In genomic region chr15:84994498-84994897, GRCm38 (mm10) we compare ENCODE assay signal across 17 mouse cellular contexts. TPM values are rescaled to one million over a fixed set of nuclear protein-coding genes. Genes with fewer than 3 reads are reported as not detected.
DNase-seq lines count a peak whose midpoint lies in the region; ATAC-seq and TF ChIP-seq lines count a peak whose summit lies in the region.
"Had no signal": no experiment of that assay in that cellular context is flagged by ENCODE, and none has a peak within 500 bp of the region (broad histone marks: within the 10 kb centered on the region; RNA-seq: fewer than 3 reads in every experiment).

No protein-coding gene starts in this region.

- H3K9ac ChIP-seq in lung, postnatal 0 days (replicated peaks; ENCODE audit: low read depth), result no peak overlapping the region
- H3K9ac ChIP-seq: neural tube, embryonic 13.5 days had no signal

- peak; percentile 53 for ATAC-seq in frontal cortex, adult (ENCODE audit: low TSS enrichment)
- peak; percentile 25; the same call in 1 of the 2 replicates for ATAC-seq in lung, postnatal 0 days
- ATAC-seq in granulocyte monocyte progenitor cell, adult 5-6 weeks (replicated peaks; ENCODE audit: poor library complexity, severe bottlenecking), result peak; percentile 79
- ATAC-seq: midbrain, embryonic 16.5 days had no signal

- no peak for TF ChIP-seq CTCF in lung, postnatal 0 days (IDR thresholded peaks at IDR 0.05)
- TF ChIP-seq CTCF in lung, adult 2 months (IDR thresholded peaks at IDR 0.05; ENCODE audit: insufficient read depth, low read length), result no peak

- no peak for TF ChIP-seq POLR2A in lung, adult 2 months (IDR thresholded peaks at IDR 0.05; ENCODE audit: borderline replicate concordance, extremely low read depth, low read depth, low read length)

- no peaks in the 10 kb centered on the region for H3K36me3 ChIP-seq in lung, postnatal 0 days (ENCODE audit: insufficient read depth, low read length)
- H3K36me3 ChIP-seq: neural tube, embryonic 13.5 days had no signal

- no peak overlapping the region for H3K4me3 ChIP-seq in lung, postnatal 0 days (ENCODE audit: low read depth, low read length)
- H3K4me3 ChIP-seq in lung, adult 2 months (replicated peaks; ENCODE audit: extremely low read depth, low read depth, low read length), result no peak overlapping the region
- H3K4me3 ChIP-seq: neural tube, embryonic 13.5 days had no signal

- 7% methylated on average over 6 of the region's 6 CpGs for WGBS in lung, postnatal 0 days
- WGBS in lung, adult 2 months, result 21% methylated on average over 6 of the region's 6 CpGs

- H3K27ac ChIP-seq in lung, postnatal 0 days (ENCODE audit: low read length), result no peak overlapping the region
- H3K27ac ChIP-seq: neural tube, embryonic 13.5 days had no signal

- H3K4me1 ChIP-seq in lung, postnatal 0 days (ENCODE audit: insufficient read depth, low read depth, low read length), result no peaks in the 10 kb centered on the region
- no peaks in the 10 kb centered on the region for H3K4me1 ChIP-seq in lung, adult 2 months (ENCODE audit: control insufficient read depth, insufficient read depth, low read length)
- H3K4me1 ChIP-seq: neural tube, embryonic 13.5 days had no signal

- TF ChIP-seq EP300 in lung, postnatal 0 days (IDR thresholded peaks at IDR 0.05), result no peak

- no peaks in the 10 kb centered on the region for H3K27me3 ChIP-seq in lung, postnatal 0 days (replicated peaks; ENCODE audit: insufficient read depth, low read length)

- H3K9me3 ChIP-seq in lung, postnatal 0 days (ENCODE audit: low read length), result no peaks in the 10 kb centered on the region
- H3K9me3 ChIP-seq: neural tube, embryonic 13.5 days had no signal

- H3K4me2 ChIP-seq in lung, postnatal 0 days (replicated peaks; ENCODE audit: low read depth, low read length), result no peak overlapping the region
- H3K4me2 ChIP-seq: neural tube, embryonic 13.5 days had no signal

- DNase-seq in frontal cortex, postnatal 36 days (ENCODE audit: low spot score in 2 of 2), result no peak
- peak; percentile 16 for DNase-seq in lung, postnatal 0 days (ENCODE audit: low spot score)
- DNase-seq in lung, adult 2 months, result no peak
- peak; percentile 13 for DNase-seq in naive thymus-derived CD4-positive, alpha-beta T cell, adult 2 months (ENCODE audit: low read depth)
- DNase-seq in urinary bladder, postnatal 14 days (ENCODE audit: low spot score), result no peak
- DNase-seq in left cerebral cortex, adult 11 months (ENCODE audit: low spot score), result no peak
- DNase-seq: adrenal gland, adult 2 months; cerebellum, postnatal 14 days; kidney, postnatal 14 days had no signal

RNA-seq across cellular contexts. Expression of gene 5031439G07Rik, which starts 6.1 kb away (rescaled TPM):
- 4.3 and 4.6 TPM in 2 replicates for polyA plus RNA-seq in lung, postnatal 0 days (2015; fragmentation: Nextera tagmentation; extraction: Ambion mirVana)
- polyA plus RNA-seq in lung, adult 2 months (2012; rRNA removed), result 17.1 and 23.2 TPM in 2 replicates
- total RNA-seq in granulocyte monocyte progenitor cell, adult 5-6 weeks (2014; fragmentation: Nextera tagmentation), result 14.1 and 20.8 TPM in 2 replicates
- 12.2 and 14.2 TPM in 2 replicates for total RNA-seq in granulocyte monocyte progenitor cell, adult 5-6 weeks (2017)

RNA-seq across cellular contexts. Expression of gene Upk3a, which starts 22.4 kb away (rescaled TPM):
- 33.6 and 41.0 TPM in 2 replicates for polyA plus RNA-seq in lung, postnatal 0 days (2015; fragmentation: Nextera tagmentation; extraction: Ambion mirVana)
- polyA plus RNA-seq in lung, adult 2 months (2012; rRNA removed), result 2.0 and 3.0 TPM in 2 replicates
- not detected in 2 replicates for total RNA-seq in granulocyte monocyte progenitor cell, adult 5-6 weeks (2014; fragmentation: Nextera tagmentation)
- not detected in 2 replicates for total RNA-seq in granulocyte monocyte progenitor cell, adult 5-6 weeks (2017)
- total RNA-seq: adrenal gland, adult 2 months; heart, postnatal 25 days; layer of hippocampus, postnatal 25 days had no signal
- polyA plus RNA-seq: adrenal gland, adult 2 months; embryonic facial prominence, embryonic 11.5 days; limb, embryonic 11.5 days had no signal

RNA-seq across cellular contexts. Expression of gene Fam118a, which starts 34.2 kb away (rescaled TPM):
- 18.2 and 18.9 TPM in 2 replicates for polyA plus RNA-seq in lung, postnatal 0 days (2015; fragmentation: Nextera tagmentation; extraction: Ambion mirVana)
- 6.7 and 7.0 TPM in 2 replicates for polyA plus RNA-seq in lung, adult 2 months (2012; rRNA removed)
- total RNA-seq in granulocyte monocyte progenitor cell, adult 5-6 weeks (2014; fragmentation: Nextera tagmentation), result 4.6 and 8.7 TPM in 2 replicates
- total RNA-seq in granulocyte monocyte progenitor cell, adult 5-6 weeks (2017), result 12.9 and 14.8 TPM in 2 replicates

Comparison
In these comparisons a context has a peak if more than half of its experiments do, and no peak if none do; other contexts are left out.
1. DNase-seq: peak in lung, postnatal 0 days (single experiment) and naive thymus-derived CD4-positive, alpha-beta T cell, adult 2 months (single experiment); none in frontal cortex, postnatal 36 days (0 of 2), lung, adult 2 months (single experiment), urinary bladder, postnatal 14 days (single experiment) and left cerebral cortex, adult 11 months (single experiment).
2. ATAC-seq: peak in every context shown above with its lines; median percentile 79 in granulocyte monocyte progenitor cell, adult 5-6 weeks; 53 in frontal cortex, adult; 25 in lung, postnatal 0 days.